Mouse (Mus musculus) brain, embryonic 18.5 days (tissue): ENCODE results near the gene Ern1.
"Not testable (repeated sequence)": the region's sequence is repeated elsewhere in the genome, so short reads cannot be mapped to it uniquely, and the experiment has no call there.

Experiments
- DNase-seq: peaks from one replicate; pipeline ENCODE4 v3.0.0-alpha.2; 2012; ENCODE audit warnings: low read depth, low spot score

Ern1 gene

GRCm38 (mm10) chr11:106502631-106503424 is 15.2 kb upstream of the Ern1 start:
- DNase-seq, result no peak

GRCm38 (mm10) chr11:106502159-106502505 is 14.5 kb upstream of the Ern1 start:
- DNase-seq, result no peak

GRCm38 (mm10) chr11:106501308-106502158 is 13.9 kb upstream of the Ern1 start:
- no peak for DNase-seq

- peak; percentile 99 for DNase-seq
Observed at GRCm38 (mm10) chr11:106500393-106501307, 13.0 kb upstream of the Ern1 start.

GRCm38 (mm10) chr11:106498739-106499379 is 11.2 kb upstream of the Ern1 start:
- DNase-seq, result no peak

GRCm38 (mm10) chr11:106497926-106498325 is 10.3 kb upstream of the Ern1 start:
- no peak for DNase-seq

- DNase-seq, result not testable (repeated sequence)
Observed at GRCm38 (mm10) chr11:106497009-106497408, 9.4 kb upstream of the Ern1 start.

GRCm38 (mm10) chr11:106492984-106493669 is 5.5 kb upstream of the Ern1 start:
- DNase-seq, result no peak

GRCm38 (mm10) chr11:106491393-106491792 is 3.7 kb upstream of the Ern1 start:
- no peak for DNase-seq

- not testable (repeated sequence) for DNase-seq
Observed at GRCm38 (mm10) chr11:106490600-106490999, 2.9 kb upstream of the Ern1 start.

GRCm38 (mm10) chr11:106490057-106490456 is 2.4 kb upstream of the Ern1 start:
- no peak for DNase-seq

GRCm38 (mm10) chr11:106489036-106489693 is 1.5 kb upstream of the Ern1 start:
- DNase-seq, result no peak

- DNase-seq, result no peak
Observed at GRCm38 (mm10) chr11:106488126-106488561, 492 bp upstream of the Ern1 start.

- DNase-seq, result no peak
Observed at GRCm38 (mm10) chr11:106486866-106487732, 553 bp downstream of the Ern1 start.

GRCm38 (mm10) chr11:106486042-106486865 is 1.4 kb downstream of the Ern1 start:
- no peak for DNase-seq

- no peak for DNase-seq
Observed at GRCm38 (mm10) chr11:106485611-106486010, 2.0 kb downstream of the Ern1 start.

GRCm38 (mm10) chr11:106484875-106485274 is 2.8 kb downstream of the Ern1 start:
- DNase-seq, result no peak

- no peak for DNase-seq
Observed at GRCm38 (mm10) chr11:106482867-106483266, 4.8 kb downstream of the Ern1 start.
